Mouse (Mus musculus) cerebellum, adult 2 months (tissue): ENCODE data around the gene Acsbg1.
A peak's percentile ranks its signal among the peaks of the same experiment; 100 is the strongest.

Experiments
- CTCF ChIP-seq: fragments of 200-500 bp; IDR thresholded peaks from 2 replicates; pipeline ENCODE4 v1.5.1; 2011; ENCODE audit warnings: low read depth, mild to moderate bottlenecking, control low read depth, low read length, moderate library complexity, borderline replicate concordance; ENCODE audit not compliant: insufficient read depth
- POLR2A ChIP-seq: fragments of 200-500 bp; IDR thresholded peaks from 2 replicates; pipeline ENCODE4 v1.6.1; 2011; ENCODE audit warnings: low read length, control low read depth, borderline replicate concordance; ENCODE audit not compliant: insufficient read depth

DNA sequence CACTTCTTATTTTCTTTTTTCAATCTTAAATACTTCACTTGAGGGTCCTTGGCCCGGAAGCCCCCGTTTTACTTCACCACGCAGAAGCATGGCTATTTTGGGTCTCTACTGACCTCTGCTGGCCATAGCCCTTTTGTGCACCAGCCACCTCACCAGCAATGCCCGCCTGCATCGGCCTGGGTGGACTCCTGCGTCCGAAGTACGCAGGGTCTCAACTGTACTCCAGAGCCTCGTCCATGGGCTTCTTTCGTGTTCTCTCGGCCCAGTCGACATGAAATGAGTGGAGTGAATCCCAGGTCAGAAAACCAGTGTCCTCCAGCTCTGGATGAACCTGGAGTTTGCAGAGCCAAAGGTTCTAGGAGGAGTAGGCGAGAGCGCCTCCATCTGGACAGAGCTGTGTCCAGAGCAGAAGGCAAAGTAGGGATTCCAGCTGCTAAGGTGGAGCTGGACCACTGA, 14.9 kb upstream of the Acsbg1 start:
- TF ChIP-seq CTCF: peak; percentile 79
- no peak for TF ChIP-seq POLR2A
